8 mouse cellular contexts compared by ENCODE assay signal in the genomic region with DNA sequence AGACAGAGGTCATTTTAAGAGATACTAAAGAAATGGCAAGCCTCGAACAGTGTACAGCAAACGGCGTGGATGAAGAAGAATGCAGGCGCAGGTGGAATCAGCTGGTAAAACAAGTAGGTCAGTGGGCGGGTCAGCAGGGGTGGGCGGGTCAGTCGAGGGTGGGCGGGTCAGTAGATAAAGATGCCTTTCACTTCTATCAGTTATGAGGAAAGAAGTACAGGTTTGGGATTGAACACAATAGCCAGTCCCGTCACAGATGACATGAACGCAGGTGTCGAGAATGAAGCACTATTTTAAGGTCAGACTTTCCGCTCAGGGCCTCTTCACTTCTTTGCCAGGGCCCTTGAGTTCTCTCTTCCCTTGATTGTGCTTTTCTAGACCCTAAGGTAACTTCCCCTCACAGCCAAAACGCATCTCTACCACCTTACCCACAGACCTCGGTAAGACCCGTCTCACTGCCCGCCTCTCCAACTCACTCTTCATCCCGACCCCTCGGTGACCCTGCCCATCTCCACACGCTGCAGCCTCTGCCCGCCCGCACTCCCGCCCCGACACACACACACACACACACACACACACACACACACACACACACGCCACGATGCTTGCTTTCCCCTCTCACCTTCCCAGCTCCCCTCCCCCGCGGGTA. TPM values are rescaled to one million over a fixed set of nuclear protein-coding genes. Genes with fewer than 3 reads are reported as not detected.
DNase-seq lines count a peak whose midpoint lies in the region; ATAC-seq lines count a peak whose summit lies in the region.

No protein-coding gene starts in this region.

- ATAC-seq in heart, embryonic 11.5 days (replicated peaks; ENCODE audit: insufficient number of reproducible peaks, low FRiP score, low TSS enrichment) = peak; percentile 46
- no peak for ATAC-seq in liver, embryonic 16.5 days (ENCODE audit: low read depth)

- H3K9me3 ChIP-seq in heart, embryonic 11.5 days (replicated peaks; ENCODE audit: control insufficient read depth, low read length) = no peaks in the 10 kb centered on the region
- no peaks in the 10 kb centered on the region for H3K9me3 ChIP-seq in hindbrain, embryonic 10.5 days
- no peaks in the 10 kb centered on the region for H3K9me3 ChIP-seq in liver, embryonic 16.5 days (replicated peaks; ENCODE audit: control insufficient read depth, low read length)

- H3K36me3 ChIP-seq in heart, embryonic 11.5 days (ENCODE audit: control insufficient read depth, insufficient read depth, low read length) = no peaks in the 10 kb centered on the region; the same call in 1 of the 2 replicates
- peaks cover 9% of the 10 kb centered on the region for H3K36me3 ChIP-seq in hindbrain, embryonic 10.5 days
- H3K36me3 ChIP-seq in liver, embryonic 16.5 days (ENCODE audit: control insufficient read depth, insufficient read depth) = no peaks in the 10 kb centered on the region

- H3K4me2 ChIP-seq in heart, embryonic 11.5 days = peak overlapping the region; percentile 74
- H3K4me2 ChIP-seq in liver, embryonic 16.5 days (ENCODE audit: low read depth, low read length) = peak overlapping the region; percentile 84

- H3K4me1 ChIP-seq in heart, embryonic 11.5 days (ENCODE audit: control insufficient read depth, insufficient read depth, low read length) = peaks cover 9% of the 10 kb centered on the region
- peaks cover 18% of the 10 kb centered on the region for H3K4me1 ChIP-seq in hindbrain, embryonic 10.5 days (replicated peaks)
- peaks cover 13% of the 10 kb centered on the region for H3K4me1 ChIP-seq in liver, embryonic 16.5 days (ENCODE audit: control insufficient read depth, low read depth, low read length)

- 8% methylated on average over 25 of the region's 27 CpGs for WGBS in heart, embryonic 11.5 days (ENCODE audit: insufficient replicate concordance)
- 9% methylated on average over 27 of the region's 27 CpGs for WGBS in hindbrain, embryonic 10.5 days
- WGBS in liver, embryonic 16.5 days (ENCODE audit: insufficient replicate concordance) = 6% methylated on average over 27 of the region's 27 CpGs

- peak overlapping the region; percentile 78 for H3K9ac ChIP-seq in heart, embryonic 11.5 days (ENCODE audit: low read depth, low read length)
- H3K9ac ChIP-seq in liver, embryonic 16.5 days (ENCODE audit: low read depth, low read length) = peak overlapping the region; percentile 62

- peak overlapping the region; percentile 60 for H3K4me3 ChIP-seq in heart, embryonic 11.5 days (ENCODE audit: low read depth, low read length)
- peak overlapping the region; percentile 86 for H3K4me3 ChIP-seq in hindbrain, embryonic 10.5 days
- peak overlapping the region; percentile 74 for H3K4me3 ChIP-seq in liver, embryonic 16.5 days (ENCODE audit: low read depth, low read length)

- no peak for DNase-seq in heart, postnatal 4 days
- DNase-seq in Muller cell, postnatal 12 days (ENCODE audit: inconsistent ontology term) = peak; percentile 64
- DNase-seq in hindbrain, embryonic 10.5 days (ENCODE audit: low spot score) = no peak
- DNase-seq in yolk sac, embryonic 10.5 days (ENCODE audit: low spot score) = peak; percentile 40
- no peak for DNase-seq in right cerebral cortex, postnatal 36 days (ENCODE audit: low spot score in 2 of 2)
- no peak for DNase-seq in left cerebral cortex, adult 18-20 months (ENCODE audit: low spot score in 2 of 2)

- H3K27me3 ChIP-seq in heart, embryonic 11.5 days (ENCODE audit: control insufficient read depth, insufficient read depth, low read length) = no peaks in the 10 kb centered on the region
- no peaks in the 10 kb centered on the region for H3K27me3 ChIP-seq in hindbrain, embryonic 10.5 days (ENCODE audit: insufficient read depth, poor library complexity, severe bottlenecking)
- H3K27me3 ChIP-seq in liver, embryonic 16.5 days (ENCODE audit: control insufficient read depth, insufficient read depth, low read depth, low read length) = no peaks in the 10 kb centered on the region

- no peak overlapping the region for H3K27ac ChIP-seq in heart, embryonic 11.5 days (ENCODE audit: low read depth, low read length)
- H3K27ac ChIP-seq in hindbrain, embryonic 10.5 days = peak overlapping the region; percentile 89
- H3K27ac ChIP-seq in liver, embryonic 16.5 days (ENCODE audit: low read length) = peak overlapping the region; percentile 42; the same call in 1 of the 2 replicates

RNA-seq across cellular contexts. Expression of gene Zscan20, which starts 0.5 kb away (rescaled TPM):
- 2.6 TPM in 2 replicates for polyA plus RNA-seq in heart, embryonic 11.5 days (2014; fragmentation: Nextera tagmentation; extraction: Ambion mirVana)
- 1 to 10 TPM; 3.7 to 4.1 TPM for total RNA-seq in heart, postnatal 4 days (2021)
- 5.7 and 6.3 TPM in 2 replicates for polyA plus RNA-seq in hindbrain, embryonic 10.5 days (2016; fragmentation: Nextera tagmentation; extraction: Ambion mirVana)
- 0.53 and 0.70 TPM in 2 replicates for polyA plus RNA-seq in liver, embryonic 16.5 days (2015; fragmentation: Nextera tagmentation; extraction: Ambion mirVana)
- 1 to 10 TPM; 7.9 to 8.3 TPM for total RNA-seq in left cerebral cortex, adult 18-20 months (2021)

RNA-seq across cellular contexts. Expression of gene Tlr12, which starts 9.0 kb away (rescaled TPM):
- 0.07 and 0.29 TPM in 2 replicates for polyA plus RNA-seq in heart, embryonic 11.5 days (2014; fragmentation: Nextera tagmentation; extraction: Ambion mirVana)
- total RNA-seq in heart, postnatal 4 days (2021) = under 1 TPM; 0.19 to 0.29 TPM
- 0.67 and 0.96 TPM in 2 replicates for polyA plus RNA-seq in hindbrain, embryonic 10.5 days (2016; fragmentation: Nextera tagmentation; extraction: Ambion mirVana)
- polyA plus RNA-seq in liver, embryonic 16.5 days (2015; fragmentation: Nextera tagmentation; extraction: Ambion mirVana) = 1.8 and 2.0 TPM in 2 replicates
- 1 to 10 TPM; 1.5 to 1.7 TPM for total RNA-seq in left cerebral cortex, adult 18-20 months (2021)

RNA-seq across cellular contexts. Expression of gene Phc2, which starts 45.1 kb away (rescaled TPM):
- 30.8 and 31.7 TPM in 2 replicates for polyA plus RNA-seq in heart, embryonic 11.5 days (2014; fragmentation: Nextera tagmentation; extraction: Ambion mirVana)
- total RNA-seq in heart, postnatal 4 days (2021) = 10 to 100 TPM; 69.1 to 72.5 TPM
- 41.9 and 62.2 TPM in 2 replicates for polyA plus RNA-seq in hindbrain, embryonic 10.5 days (2016; fragmentation: Nextera tagmentation; extraction: Ambion mirVana)
- polyA plus RNA-seq in liver, embryonic 16.5 days (2015; fragmentation: Nextera tagmentation; extraction: Ambion mirVana) = 3.5 and 4.2 TPM in 2 replicates
- 10 to 100 TPM; 89.1 to 89.2 TPM for total RNA-seq in left cerebral cortex, adult 18-20 months (2021)

Comparison
In these comparisons a context has a peak if more than half of its experiments do, and no peak if none do; other contexts are left out.
1. DNase-seq: peak in Muller cell, postnatal 12 days (single experiment) and yolk sac, embryonic 10.5 days (single experiment); none in heart, postnatal 4 days (single experiment), hindbrain, embryonic 10.5 days (single experiment), right cerebral cortex, postnatal 36 days (0 of 2) and left cerebral cortex, adult 18-20 months (0 of 2).
2. Peak in every context shown above with its lines, with median percentiles within 50 percentile points of each other: H3K4me3 ChIP-seq.